Mouse (Mus musculus) liver, embryonic 11.5 days (tissue): ENCODE measurements around the gene Cckbr. TPM values are rescaled to one million over a fixed set of nuclear protein-coding genes. Genes with fewer than 3 reads are reported as not detected.
A peak's percentile ranks its signal among the peaks of the same experiment; 100 is the strongest.

Experiments used
- ATAC-seq: fragments of 200-750 bp; cut with Nextera tagmentation; replicated peaks from 2 replicates; pipeline ENCODE4 v1.8.0; 2017; ENCODE audit warnings: moderate number of reproducible peaks, mild to moderate bottlenecking, moderate TSS enrichment, moderate library complexity; ENCODE audit not compliant: low FRiP score
- DNase-seq: peaks from one replicate; pipeline ENCODE4 v3.0.0-alpha.2; 2017; ENCODE audit warnings: low spot score
- H3K27ac ChIP-seq: fragments of 300-500 bp; sonication (generic); 2 replicates; pipeline ENCODE4 v1.5.1; 2014; ENCODE audit warnings: mild to moderate bottlenecking, low read depth, low read length, control low read depth
- H3K27me3 ChIP-seq: fragments of 300-500 bp; sonication (generic); replicated peaks from 2 replicates; pipeline ENCODE4 v1.6.1; 2014; ENCODE audit warnings: low read length, mixed read lengths; ENCODE audit not compliant: control insufficient read depth, insufficient read depth
- H3K36me3 ChIP-seq: fragments of 300-500 bp; sonication (generic); 2 replicates; pipeline ENCODE4 v1.6.1; 2014; ENCODE audit warnings: mild to moderate bottlenecking, low read length, moderate library complexity, mixed read lengths; ENCODE audit not compliant: control insufficient read depth, insufficient read depth
- H3K4me1 ChIP-seq: fragments of 300-500 bp; sonication (generic); replicated peaks from 2 replicates; pipeline ENCODE4 v1.6.1; 2014; ENCODE audit warnings: low read length, mixed read lengths; ENCODE audit not compliant: control insufficient read depth, insufficient read depth
- H3K4me2 ChIP-seq: fragments of 300-500 bp; sonication (generic); 2 replicates; pipeline ENCODE4 v1.6.1; 2014; ENCODE audit warnings: mild to moderate bottlenecking, control low read depth, moderate library complexity
- H3K4me3 ChIP-seq: fragments of 300-500 bp; sonication (generic); 2 replicates; pipeline ENCODE4 v1.5.1; 2014; ENCODE audit warnings: low read depth, low read length, control low read depth
- H3K9ac ChIP-seq: fragments of 300-500 bp; sonication (generic); 2 replicates; pipeline ENCODE4 v1.6.1; 2014; ENCODE audit warnings: low read depth, low read length, control low read depth
- H3K9me3 ChIP-seq: fragments of 300-500 bp; sonication (generic); 2 replicates; pipeline ENCODE4 v1.6.1; 2016; ENCODE audit warnings: low read length, inconsistent platforms, mixed read lengths; ENCODE audit not compliant: control insufficient read depth
- WGBS: fragments of 180-500 bp; shearing (Covaris S2); extraction: QIAGEN DNeasy Blood & Tissue Kit; methylation state at CpG from one replicate; pipeline ENCODE4 v1.1.7; 2014; 5-methylcytosine and 5-hydroxymethylcytosine counted together
- polyA plus RNA-seq: library from polyadenylated mRNA; unstranded; fragments of >200 nt; fragmentation: Nextera tagmentation; extraction: Ambion mirVana; gene quantifications from 2 replicates; pipeline ENCODE4 v1.2.1, GENCODE M21; 2014

Cckbr gene
- polyA plus RNA-seq, 1 experiment from 2014 or later: 0.05 TPM

GRCm38 (mm10) chr7:105498854-105499492, 73.4 kb downstream of the Cckbr start:
- Histone ChIP-seq H3K4me1 (no peaks in the 10 kb centered on the region), H3K9me3 (no peaks in the 10 kb centered on the region), H3K27ac (no peak overlapping the region), H3K4me3 (no peak overlapping the region), H3K4me2 (no peak overlapping the region), H3K9ac (no peak overlapping the region), H3K27me3 (no peaks in the 10 kb centered on the region), H3K36me3 (no peaks in the 10 kb centered on the region)
- ATAC-seq (no peak), DNase-seq (no peak)
- WGBS: 33% methylated on average over 10 of the region's 10 CpGs

DNA sequence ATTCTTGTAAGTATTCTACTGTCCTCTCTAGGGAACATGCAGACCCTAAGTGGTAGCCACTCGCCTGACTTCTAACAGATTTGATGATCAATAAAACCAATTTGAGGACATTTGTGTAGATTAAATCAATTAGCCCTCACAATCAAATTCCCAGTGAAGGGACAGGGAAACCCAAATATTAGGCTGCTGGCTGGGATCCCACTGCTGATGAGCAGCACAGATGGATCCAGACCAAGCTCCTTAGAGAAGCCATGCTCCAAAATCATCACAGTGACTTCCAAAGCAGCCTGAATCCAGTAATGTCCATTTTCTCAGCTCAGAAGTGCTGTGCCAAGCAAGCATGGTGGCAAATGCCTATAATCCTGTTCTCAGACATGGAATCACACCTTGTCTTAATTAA, 74.1 kb downstream of the Cckbr start:
- Histone ChIP-seq H3K27me3 (no peaks in the 10 kb centered on the region), H3K9me3 (no peaks in the 10 kb centered on the region), H3K4me3 (no peak overlapping the region), H3K36me3 (no peaks in the 10 kb centered on the region), H3K4me2 (no peak overlapping the region), H3K27ac (no peak overlapping the region), H3K9ac (no peak overlapping the region), H3K4me1 (no peaks in the 10 kb centered on the region)
- 83% methylated on average over 1 of the region's 1 CpGs for WGBS
- ATAC-seq (no peak), DNase-seq (no peak)

DNA sequence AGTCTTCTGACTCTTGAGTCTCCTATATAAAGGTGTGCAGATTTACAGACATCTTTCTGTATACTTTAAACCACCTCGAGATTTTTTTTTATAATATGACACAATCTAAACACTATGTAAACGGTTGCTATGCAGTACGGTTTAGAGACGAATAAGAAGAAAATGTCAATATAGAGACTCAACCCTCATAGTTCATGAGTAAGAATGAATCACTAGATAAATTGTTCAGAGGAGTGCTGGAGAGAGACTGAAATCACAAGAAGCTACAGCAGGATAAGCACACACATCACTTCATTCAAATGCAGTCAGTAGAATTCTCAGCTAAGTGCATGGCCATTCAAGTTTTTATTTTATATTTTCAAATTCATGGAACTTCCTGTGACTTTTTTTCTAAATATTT, 76.5 kb downstream of the Cckbr start:
- Histone ChIP-seq H3K36me3 (no peaks in the 10 kb centered on the region), H3K9me3 (no peaks in the 10 kb centered on the region), H3K27ac (no peak overlapping the region), H3K4me2 (no peak overlapping the region), H3K4me1 (no peaks in the 10 kb centered on the region), H3K4me3 (no peak overlapping the region), H3K27me3 (no peaks in the 10 kb centered on the region), H3K9ac (no peak overlapping the region)
- DNase-seq (no peak), ATAC-seq (no peak)
- 75% methylated on average over 4 of the region's 4 CpGs for WGBS

DNA sequence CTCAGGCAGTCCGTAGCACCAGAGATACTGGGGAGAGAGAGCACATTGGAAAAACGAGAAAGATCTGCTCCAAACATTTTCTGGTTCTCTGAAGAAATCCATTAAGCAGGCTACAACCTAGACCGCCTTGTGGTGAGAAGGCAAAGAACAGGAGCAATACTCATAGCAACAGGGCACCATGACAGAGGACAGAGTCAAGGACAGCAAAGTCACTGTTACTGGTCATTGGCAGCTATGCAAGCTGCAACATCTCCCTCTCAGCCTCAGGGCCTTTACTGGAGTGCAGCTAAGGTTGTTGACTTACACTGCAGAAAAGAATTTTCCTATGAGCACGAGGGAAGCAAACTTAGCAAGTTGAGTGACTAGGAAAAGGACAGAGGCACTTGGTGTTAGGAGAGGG, 81.7 kb downstream of the Cckbr start:
- Histone ChIP-seq H3K4me1 (no peaks in the 10 kb centered on the region), H3K9me3 (no peaks in the 10 kb centered on the region), H3K9ac (no peak overlapping the region), H3K4me2 (no peak overlapping the region), H3K27ac (no peak overlapping the region), H3K36me3 (no peaks in the 10 kb centered on the region), H3K27me3 (no peaks in the 10 kb centered on the region), H3K4me3 (no peak overlapping the region)
- ATAC-seq (no peak), DNase-seq (no peak)
- WGBS: 73% methylated on average over 4 of the region's 4 CpGs

- no peak overlapping the region for H3K27ac ChIP-seq
- DNase-seq (no peak), ATAC-seq (no peak)
- H3K36me3 ChIP-seq: no peaks in the 10 kb centered on the region
- H3K27me3 ChIP-seq: no peaks in the 10 kb centered on the region
- no peaks in the 10 kb centered on the region for H3K9me3 ChIP-seq
- no peak overlapping the region for H3K4me3 ChIP-seq
- WGBS: 70% methylated on average over 5 of the region's 5 CpGs
- H3K9ac ChIP-seq: no peak overlapping the region
- H3K4me1 ChIP-seq: no peaks in the 10 kb centered on the region
- no peak overlapping the region for H3K4me2 ChIP-seq
These were observed 84.6 kb downstream of the Cckbr start for GRCm38 (mm10) chr7:105510143-105510542.

DNA sequence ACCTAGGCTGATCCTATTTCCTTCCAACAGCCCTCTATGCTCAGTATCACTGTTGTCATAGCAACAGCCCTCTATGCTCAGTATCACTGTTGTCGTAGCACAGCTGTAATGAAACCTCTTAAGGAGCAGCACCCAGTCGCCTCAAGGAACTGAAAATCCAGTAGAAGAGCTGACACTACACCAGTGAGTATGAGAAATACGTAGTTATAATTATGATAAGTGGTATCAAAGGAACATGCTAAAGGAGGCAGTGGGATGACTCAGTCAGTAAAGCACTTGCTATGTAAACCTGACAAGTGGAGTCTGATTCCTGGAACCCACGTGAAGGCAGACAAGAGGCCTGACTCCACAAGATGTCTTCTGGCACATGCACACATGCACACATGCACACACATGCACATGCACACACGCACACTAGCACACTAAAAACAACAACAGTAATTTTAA, 88.3 kb downstream of the Cckbr start:
- Histone ChIP-seq H3K4me3 (no peak overlapping the region), H3K27me3 (no peaks in the 10 kb centered on the region), H3K4me1 (no peaks in the 10 kb centered on the region), H3K9ac (no peak overlapping the region), H3K4me2 (no peak overlapping the region), H3K27ac (no peak overlapping the region), H3K36me3 (no peaks in the 10 kb centered on the region), H3K9me3 (no peaks in the 10 kb centered on the region)
- 57% methylated on average over 5 of the region's 5 CpGs for WGBS
- ATAC-seq (no peak), DNase-seq (no peak)

GRCm38 (mm10) chr7:105514561-105514960, 89.0 kb downstream of the Cckbr start:
- Histone ChIP-seq H3K4me3 (no peak overlapping the region), H3K27me3 (no peaks in the 10 kb centered on the region), H3K27ac (no peak overlapping the region), H3K4me1 (no peaks in the 10 kb centered on the region), H3K36me3 (no peaks in the 10 kb centered on the region), H3K9me3 (no peaks in the 10 kb centered on the region), H3K9ac (no peak overlapping the region), H3K4me2 (no peak overlapping the region)
- WGBS: 51% methylated on average over 5 of the region's 5 CpGs
- no peak for ATAC-seq
- no peak for DNase-seq

DNA sequence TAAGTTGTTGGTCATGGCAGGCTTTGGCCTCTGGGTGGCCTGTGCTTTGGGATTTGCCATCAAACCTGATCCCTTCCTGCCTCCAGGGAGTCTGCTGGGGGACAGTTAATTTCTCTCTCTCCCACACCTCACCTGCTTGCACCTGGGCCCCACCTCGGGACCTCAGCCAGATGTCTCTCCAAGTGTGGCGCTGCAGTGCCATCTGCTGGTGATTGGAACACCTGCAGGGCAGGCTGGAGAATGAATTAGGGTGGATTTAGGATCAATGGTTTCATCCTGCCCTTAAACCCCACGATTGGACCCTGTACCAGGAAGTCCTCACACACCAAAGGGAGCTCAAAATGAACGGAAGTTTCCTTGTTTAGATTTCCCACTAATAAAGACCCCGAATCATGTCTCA, 89.6 kb downstream of the Cckbr start:
- Histone ChIP-seq H3K4me1 (no peaks in the 10 kb centered on the region), H3K9ac (no peak overlapping the region), H3K4me2 (no peak overlapping the region), H3K27ac (no peak overlapping the region), H3K36me3 (no peaks in the 10 kb centered on the region), H3K9me3 (no peaks in the 10 kb centered on the region), H3K4me3 (no peak overlapping the region), H3K27me3 (no peaks in the 10 kb centered on the region)
- ATAC-seq (peak; percentile 61), DNase-seq (peak; percentile 46)
- 8% methylated on average over 5 of the region's 5 CpGs for WGBS

DNA sequence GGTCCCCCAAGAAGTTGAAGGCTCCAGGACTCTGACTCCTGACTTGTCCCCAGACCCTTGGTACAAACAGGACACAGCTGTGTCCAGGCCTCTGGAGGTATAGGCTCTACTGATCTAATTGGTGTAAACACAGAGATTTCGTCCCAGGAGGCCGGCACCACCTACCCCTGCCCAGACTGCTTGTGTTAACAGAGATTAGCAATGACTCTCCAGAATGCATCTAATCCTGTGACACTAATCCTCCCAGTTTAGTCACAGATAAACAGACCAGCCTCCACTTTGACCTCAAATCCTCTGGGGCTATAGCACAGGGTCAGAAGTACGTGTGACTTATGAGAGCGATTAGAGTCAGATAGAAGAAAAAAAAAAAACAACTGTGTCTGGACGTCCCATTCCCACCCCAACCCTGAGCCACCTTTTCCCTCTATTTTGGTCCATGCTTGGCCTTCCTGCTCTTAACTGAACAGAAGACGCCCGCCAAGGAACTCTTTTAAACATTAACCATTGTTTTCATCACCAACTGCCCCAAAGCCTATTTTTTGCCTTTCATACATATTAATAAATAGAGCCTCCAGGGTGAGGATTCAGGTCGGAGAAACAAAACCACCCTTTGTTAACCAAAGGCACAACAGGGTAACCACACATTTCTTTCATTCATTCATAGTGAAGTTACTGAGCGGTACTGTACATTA, 91.3 kb downstream of the Cckbr start:
- ATAC-seq (no peak), DNase-seq (no peak)
- 45% methylated on average over 9 of the region's 9 CpGs for WGBS
- H3K27me3 ChIP-seq: no peaks in the 10 kb centered on the region
- no peak overlapping the region for H3K9ac ChIP-seq
- H3K9me3 ChIP-seq: no peaks in the 10 kb centered on the region
- no peak overlapping the region for H3K4me2 ChIP-seq
- no peak overlapping the region for H3K27ac ChIP-seq
- no peaks in the 10 kb centered on the region for H3K36me3 ChIP-seq
- H3K4me3 ChIP-seq: no peak overlapping the region
- H3K4me1 ChIP-seq: no peaks in the 10 kb centered on the region
